Mouse (Mus musculus) kidney, adult 9 months (tissue): ENCODE results near the gene Plcb1.
"Not testable (repeated sequence)": the region's sequence is repeated elsewhere in the genome, so short reads cannot be mapped to it uniquely, and the experiment has no call there.

Experiments used
- DNase-seq: peaks from one replicate; pipeline ENCODE4 v3.0.0; 2022

The Plcb1 gene

DNA sequence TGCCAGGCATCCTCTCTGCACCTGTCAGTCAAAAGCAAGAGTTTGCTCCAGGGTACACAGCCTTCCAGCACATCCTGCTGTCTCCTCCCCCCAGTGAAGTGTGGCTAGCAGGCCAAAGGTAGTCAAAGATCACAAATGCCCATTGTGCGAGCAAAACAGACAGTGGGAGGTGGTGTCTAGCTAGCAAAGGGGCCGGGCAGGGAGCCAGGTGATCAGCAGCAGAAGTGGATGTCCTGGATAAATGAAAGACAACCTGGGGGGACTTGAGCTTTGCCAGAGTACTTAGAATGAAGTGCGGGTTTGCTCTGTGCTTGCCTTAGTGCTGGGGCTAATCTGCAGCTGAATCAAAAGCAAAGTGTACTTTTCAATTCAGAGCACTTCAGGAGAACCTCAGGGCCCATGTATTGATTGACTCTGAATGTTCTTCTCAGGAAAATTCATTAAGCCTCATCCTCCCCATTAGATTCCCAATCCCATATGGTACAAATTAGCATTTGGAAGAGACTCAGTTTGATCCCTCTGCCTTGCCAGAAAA, 191.0 kb downstream of the Plcb1 start:
- peak; percentile 78 for DNase-seq

DNA sequence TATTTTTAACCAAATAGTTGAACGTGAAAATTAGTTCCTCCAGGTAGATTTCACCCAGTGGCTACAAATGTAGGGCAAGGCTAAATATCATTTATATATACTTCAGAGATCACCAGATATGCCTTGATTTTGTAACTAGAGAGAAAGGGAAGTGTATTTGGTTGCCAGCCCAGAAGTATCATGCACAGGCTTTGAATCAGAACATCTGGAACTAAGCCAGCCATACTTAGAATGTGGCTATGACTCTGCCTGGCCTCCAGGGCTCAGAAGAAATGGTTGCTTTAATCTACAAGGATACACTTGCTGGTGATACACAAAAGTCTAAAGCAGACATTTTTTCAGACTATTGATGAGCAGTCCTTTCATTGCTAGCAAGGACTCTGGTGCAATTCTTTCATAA, 191.8 kb downstream of the Plcb1 start:
- peak; percentile 28 for DNase-seq

DNA sequence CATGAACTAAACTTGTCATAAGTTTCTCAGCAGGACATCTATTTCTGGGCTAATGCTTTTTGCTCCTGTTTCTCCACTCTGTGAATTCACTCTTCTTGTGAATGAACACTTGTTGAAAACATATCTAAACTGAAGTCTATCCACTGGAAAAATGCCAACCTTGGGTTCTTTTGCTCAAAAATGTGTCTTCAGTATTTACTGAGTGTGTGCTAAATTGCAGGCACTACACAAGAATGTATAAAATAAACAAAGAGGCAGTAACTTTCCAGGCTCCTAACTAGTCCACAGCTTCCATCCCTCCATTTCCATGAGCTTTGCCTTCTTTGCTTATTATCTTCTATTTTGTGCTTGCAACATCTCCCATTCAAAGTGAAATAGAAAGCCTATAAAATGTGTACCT, 195.5 kb downstream of the Plcb1 start:
- no peak for DNase-seq

DNA sequence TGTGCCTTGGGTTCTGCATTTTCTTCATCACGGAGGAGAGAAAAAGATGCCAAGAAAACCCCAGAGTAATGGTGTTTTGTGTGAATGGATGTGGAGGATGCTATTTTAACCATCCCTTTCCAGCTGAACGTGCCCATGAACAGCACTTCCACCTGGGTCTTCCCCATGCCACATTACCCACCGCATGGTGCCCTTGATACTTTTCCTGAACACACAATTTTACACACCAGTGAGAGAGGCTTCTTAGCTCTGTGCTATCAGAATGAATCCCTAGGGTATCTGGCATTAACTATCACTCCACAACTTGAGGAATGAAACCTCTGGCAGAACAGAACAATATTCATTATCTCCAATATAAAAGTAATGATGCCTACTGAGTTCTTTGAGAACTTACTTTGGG, 199.0 kb downstream of the Plcb1 start:
- DNase-seq, result no peak

DNA sequence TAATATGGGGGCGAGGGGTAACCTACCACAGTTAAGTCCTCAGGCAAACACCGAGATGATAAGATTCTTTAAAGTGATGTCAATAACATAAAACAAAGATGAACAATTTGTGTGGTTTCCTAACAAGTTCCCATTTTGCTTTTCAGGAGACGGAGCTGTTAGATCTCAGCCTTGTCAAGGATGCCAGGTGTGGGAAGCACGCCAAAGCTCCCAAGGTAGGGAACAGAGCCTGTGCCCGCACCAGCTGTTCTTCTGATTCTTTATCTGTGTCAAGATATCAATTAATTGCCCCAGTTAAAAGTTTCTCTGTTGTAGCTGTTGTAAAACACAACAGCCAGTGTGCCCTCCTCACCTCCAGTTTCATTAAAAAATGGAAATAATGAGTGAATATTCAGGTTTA, 202.1 kb downstream of the Plcb1 start:
- no peak for DNase-seq

DNA sequence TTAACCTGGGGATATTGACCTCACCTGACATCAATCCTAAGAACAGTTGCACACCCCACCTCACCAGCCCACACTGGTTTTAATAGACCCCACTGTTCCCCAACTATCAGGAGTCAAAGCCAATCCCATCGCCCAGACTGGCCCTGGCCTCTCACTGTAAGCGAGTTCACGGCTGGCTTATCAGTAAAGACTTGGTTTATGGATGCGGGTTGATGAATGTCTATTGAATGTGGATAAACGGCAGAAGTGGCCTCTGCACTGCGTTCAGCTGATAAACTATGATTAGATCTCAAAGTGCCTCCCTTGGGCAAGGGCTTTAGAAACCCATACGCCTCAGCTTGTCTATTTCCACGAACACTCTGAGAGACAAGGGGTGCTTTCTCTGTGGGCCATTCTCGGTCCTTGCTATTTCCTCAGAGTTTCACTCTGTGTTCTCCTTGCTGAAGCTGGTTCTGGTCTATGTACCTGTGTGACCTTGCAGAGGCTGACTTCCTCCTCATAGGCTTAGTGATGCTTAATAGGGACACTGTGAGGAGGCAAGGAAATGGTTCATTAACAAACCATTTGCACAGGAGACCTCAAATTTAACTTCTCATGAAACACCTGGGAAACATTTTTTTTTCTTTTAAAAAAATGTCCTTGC, 203.9 kb downstream of the Plcb1 start:
- no peak for DNase-seq

DNA sequence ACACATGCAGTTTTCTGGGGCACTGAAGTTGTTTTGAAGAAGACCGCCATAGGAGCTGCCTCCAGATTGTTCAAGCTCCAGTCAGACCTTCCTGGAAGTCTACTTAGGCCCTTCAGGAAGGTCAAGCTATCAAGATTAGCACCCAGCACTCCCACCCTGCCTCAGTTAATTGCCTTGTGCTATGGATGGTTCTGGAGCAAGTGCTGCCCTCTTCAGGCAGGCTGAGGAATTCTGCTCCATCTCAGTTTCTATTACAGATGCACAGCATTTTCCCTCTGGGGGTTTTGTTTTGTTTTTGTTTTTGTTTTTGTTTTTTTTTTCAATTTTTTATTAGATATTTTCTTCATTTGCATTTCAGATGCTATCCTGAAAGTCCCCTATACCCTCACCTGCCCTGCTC, 221.3 kb downstream of the Plcb1 start:
- peak; percentile 26 for DNase-seq

DNA sequence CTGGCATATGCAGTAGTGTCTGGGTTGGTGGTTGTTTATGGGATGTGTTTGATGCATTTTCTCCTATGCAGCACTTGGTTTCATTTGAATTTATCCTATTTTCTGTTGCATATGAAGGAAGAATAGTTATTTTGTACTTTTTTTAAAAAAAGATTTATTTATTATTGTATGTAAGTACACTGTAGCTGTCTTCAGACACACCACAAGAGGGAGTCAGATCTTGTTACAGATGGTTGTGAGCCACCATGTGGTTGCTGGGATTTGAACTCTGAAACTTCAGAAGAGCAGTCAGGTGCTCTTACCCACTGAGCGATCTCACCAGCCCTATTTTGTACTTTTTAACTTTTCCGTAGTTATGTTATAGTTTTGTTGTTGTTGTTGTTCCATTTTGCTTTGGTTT, 222.0 kb downstream of the Plcb1 start:
- not testable (repeated sequence) for DNase-seq

DNA sequence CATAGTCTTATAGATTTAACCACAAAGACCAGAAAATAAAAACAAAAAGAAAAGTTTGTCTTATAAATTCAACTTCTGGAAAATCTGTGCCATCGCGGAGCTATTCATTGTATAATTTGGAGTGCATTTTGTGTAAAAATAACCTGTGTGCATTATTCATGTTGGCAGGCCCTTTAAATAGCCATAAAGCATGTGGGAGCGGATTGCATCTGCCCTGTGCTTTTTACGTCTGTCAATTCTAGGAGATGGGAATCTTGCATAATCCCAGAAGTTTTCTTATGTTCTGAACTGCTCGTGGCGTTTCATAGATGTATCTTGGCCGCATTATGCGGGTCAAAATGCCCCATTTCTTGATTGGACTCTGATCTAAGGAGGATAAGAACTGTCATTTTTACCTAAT, 224.5 kb downstream of the Plcb1 start:
- no peak for DNase-seq

DNA sequence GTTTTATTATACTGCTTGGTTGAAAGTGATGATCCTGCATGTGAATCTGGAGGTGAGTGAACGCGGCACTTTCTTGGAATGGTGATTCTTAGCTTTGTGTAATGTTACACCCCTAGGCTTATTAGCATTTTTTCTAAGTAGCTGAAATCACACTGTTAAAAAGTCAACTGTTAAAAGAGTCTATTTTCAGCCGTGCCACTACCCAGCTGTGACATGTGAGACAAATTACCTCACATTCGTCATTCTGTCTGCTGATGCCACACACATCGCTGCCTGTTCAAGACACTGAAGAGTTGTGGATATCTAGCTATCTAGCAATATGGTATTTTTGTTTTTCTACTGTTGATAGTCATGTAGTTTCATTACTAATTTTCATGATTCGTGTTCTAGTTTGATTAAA, 229.6 kb downstream of the Plcb1 start:
- DNase-seq, result no peak

DNA sequence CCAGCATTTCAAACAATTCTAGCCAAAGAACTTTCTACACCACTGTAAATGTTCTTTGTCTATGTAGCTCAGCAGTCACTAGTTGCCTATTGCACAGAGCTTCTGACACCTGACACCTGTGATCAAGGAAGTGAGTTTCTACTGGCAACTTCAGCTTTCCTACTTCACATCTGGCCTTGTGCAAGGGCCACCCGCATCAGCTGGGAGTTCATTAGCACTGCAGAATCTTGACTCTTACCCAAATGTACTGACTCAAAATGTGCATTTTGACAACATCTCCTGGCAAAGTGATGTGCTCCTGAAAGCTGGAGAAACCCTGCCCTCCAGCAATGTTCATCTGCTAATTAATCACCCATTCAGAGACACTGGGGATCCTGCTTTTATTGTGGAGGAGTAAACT, 232.4 kb downstream of the Plcb1 start:
- DNase-seq, result no peak

DNA sequence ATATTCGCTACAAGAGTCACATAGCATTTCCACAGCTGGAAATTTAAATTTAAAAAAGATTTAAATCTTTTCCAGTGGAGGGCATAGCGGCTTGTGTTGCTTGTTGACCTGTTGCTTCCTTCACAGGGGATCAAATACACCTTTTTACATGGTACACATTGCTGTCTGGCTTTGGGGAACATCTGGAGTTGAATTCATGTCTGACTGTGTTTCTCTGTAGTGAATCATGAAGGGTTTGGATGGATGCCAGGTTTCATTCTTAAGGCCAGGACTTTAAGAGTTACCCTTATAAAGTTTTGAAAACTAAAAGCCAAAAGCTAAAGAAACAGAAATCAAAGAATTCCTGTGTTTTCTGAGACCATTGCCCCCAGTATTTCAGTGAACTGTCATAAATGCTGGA, 232.8 kb downstream of the Plcb1 start:
- DNase-seq, result no peak

DNA sequence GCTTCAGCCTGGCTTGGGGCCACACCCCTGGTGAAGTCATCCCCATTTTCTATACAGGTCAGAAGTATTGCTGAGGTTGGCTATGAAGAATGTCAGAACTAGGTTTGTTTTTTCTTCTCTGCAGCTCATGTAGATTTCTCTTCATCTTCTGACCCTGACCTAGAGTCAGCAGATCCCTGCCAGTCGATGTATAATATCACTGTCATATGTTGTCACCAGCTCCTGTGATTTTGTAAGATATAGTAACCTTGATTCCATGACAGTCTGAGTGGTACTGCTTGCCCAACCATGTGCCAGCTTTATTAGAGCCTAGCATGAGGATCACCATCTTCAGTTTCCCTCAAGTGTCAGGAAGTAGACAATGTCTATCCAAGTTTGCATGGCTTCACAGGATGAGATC, 233.7 kb downstream of the Plcb1 start:
- DNase-seq, result no peak

DNA sequence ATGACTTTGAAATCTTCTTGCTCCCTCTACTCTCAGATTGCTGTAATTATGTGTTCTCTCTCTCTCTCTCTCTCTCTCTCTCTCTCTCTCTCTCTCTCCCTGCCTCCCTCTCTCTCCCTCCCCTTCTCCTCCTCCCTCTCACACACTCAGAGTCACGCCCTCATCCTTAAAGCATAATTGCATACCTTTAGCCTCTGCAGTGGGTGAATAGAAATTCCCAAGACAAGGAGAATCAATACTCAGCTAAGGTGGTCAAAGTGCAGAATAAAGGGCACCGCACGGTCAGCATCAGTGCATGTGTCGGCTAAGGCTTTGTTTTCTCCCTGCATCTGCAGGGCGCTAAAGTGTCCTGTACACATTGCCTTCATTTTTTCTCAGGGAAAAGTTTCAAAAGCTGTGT, 243.4 kb downstream of the Plcb1 start:
- no peak for DNase-seq

DNA sequence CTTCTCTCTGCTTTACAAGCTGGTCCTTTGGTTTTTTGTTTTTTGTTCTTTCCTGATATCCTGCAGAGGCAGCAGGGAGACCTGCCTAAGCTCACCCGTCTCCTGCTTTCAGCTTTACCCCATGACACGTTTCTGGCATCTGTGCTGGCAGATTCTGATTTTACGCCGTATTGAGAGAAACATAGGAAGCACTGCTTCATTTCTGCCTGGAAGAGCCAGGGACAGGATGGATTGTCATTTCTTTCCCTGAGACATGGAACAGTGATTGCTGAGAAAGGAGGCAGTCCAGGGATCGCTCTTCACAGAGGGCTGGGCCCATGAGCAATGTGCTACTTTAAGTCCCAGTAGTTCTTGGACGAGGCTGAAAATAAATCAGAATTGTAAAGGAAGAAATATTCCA, 243.8 kb downstream of the Plcb1 start:
- DNase-seq, result peak; percentile 7

DNA sequence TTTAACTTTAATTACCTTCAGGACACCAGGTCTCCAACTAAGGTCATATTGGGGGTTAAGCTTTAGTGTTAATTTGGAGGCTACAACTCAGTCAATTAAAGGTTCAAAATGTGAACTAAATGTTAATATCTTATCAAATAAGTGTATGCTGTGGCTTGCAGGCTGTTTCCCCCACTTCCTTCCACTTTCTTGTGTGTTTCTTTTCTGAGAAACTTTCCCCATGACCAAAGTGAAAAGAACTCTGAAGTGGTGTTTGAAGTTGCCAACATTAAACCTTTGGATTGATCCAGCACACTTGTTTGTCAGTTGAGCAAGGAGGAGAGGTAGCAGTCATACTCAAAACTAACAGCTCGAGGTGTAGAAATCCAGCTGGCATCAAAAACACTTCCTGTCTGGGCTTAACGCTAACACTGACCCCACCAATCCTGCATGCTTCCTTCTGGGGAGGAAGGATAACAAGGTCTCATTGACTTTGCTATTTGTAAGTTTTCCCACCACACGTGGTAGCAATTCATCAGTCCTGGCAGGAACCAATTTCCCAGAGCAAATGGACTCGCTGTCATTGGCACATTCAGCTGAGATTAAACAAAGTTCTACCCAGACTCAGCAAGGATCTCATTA, 249.9 kb downstream of the Plcb1 start:
- DNase-seq, result peak; percentile 17

DNA sequence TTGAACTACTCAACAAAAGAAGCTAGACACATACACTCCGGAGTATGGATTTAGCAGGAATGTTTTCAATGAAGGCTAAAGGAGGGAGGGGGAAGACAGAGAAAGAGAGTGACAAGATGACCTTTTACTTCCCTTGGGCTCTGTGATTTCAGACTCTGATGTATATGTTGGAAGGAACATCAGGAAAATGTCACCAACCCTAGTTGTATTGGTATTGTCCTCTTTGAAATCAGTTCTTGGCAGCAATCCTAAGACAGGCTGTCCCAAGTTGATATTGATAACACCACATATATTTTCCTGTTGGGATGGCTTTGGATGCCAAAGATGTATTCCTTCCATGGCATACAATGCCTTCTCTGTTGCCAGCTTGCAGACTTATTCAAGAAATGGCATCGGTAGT, 262.9 kb downstream of the Plcb1 start:
- no peak for DNase-seq

DNA sequence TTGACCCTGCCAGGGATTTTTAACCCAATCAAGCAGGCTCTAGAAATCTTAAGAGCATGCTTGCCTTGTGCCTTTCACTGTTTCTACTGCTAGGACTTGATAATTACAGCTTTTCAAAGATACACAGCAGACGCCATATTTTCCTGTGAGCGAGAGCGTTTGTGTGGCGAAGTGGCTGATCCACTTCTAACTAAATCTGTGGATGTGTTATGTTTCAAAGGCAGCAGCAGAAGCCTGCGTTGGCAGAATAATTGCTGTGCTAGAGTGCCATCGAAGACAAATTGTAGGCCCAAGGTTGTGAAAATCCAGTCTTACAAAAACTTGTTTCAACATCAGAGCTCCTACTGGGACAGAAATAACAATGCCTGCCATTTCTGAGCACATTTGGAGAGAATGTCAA, 263.4 kb downstream of the Plcb1 start:
- DNase-seq, result no peak

DNA sequence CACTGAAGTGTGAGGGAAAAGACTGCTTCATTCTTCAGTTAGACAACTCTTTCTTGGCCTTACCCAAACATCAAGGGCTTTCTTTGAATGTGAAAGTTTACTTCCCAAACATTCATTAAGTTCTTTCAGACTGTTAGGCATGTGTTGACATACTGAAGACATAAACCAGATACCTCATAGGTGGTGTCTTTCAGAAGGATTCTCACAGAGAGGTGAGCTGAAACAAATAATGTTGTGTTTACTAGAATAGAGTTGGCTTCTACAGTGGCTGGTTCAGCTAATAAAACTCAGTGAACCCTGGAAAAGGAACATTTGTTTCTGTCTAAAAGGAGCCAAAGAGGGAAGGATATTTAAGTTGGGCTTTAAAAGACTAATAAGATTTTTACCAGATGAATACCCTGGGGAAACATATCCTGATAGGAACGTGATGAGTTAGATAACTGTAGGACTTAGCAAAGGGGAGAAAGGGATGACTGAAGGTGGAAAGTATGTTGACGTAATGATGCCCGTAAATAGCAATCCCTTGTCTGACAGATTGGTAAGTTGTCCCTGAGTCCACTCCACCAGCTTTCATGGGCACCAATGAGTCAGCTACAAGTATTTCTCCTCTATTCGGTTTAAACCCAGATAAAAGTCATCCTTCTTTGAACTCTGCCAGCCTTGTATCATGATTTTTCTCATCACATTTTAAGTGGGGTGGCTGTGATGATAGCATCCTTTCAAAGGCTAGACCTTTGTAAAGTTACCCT, 265.8 kb downstream of the Plcb1 start:
- DNase-seq, result peak; percentile 36

DNA sequence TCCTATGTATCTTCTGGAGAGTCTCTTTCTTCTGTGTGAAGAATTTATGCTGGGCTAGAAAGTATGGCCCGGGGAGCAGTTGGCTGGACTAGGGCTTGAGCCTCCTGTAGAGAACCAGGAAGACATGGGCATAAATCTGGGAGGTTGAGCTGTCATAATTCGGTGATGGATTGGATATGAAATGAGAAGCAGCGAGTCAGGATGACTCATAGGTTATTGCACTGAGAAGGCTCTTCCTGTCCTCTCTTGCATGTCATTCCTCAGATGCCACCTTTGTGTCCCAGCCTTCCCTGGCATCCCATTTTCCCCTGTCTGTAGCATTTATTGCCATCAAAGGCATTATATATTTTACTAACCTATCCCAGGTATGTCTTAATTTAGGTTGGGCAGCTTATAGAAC, 267.5 kb downstream of the Plcb1 start:
- DNase-seq, result no peak

DNA sequence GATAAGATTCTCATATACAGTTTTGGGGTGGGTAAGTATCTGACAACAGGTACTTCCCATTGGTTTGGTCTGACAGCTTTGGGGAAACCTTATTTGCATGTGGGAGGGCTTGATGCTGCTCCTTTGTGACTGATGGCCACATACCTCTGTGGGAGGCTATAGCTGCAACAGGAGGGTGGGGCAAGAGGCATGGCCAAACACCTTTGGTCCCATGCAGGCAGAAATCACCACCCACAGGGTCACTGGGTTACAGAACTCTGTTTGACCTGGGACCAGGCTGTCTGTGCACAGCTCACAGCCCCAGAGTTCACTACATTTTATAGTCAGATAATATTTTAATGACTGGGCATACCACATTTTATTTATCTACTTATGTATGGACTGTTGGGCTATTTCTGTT, 281.6 kb downstream of the Plcb1 start:
- no peak for DNase-seq

DNA sequence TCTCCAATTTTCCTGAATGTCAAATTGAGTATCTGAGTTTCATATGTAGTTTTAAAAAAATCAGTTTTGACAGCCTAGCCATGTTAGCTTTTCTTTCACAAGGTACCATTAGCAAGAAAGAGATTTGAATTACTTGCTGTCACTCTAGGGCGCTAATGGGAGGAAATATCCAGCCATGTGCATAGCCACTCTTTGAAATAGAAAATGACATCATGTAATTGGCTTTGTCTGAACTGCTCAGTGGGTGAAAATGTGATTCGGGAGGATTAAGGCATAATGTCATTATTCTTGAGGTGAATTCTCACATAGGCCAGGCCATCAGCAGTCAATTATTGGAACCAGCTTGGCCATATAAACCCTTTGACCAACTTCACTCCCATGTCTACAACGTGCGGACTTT, 285.5 kb downstream of the Plcb1 start:
- DNase-seq, result no peak

DNA sequence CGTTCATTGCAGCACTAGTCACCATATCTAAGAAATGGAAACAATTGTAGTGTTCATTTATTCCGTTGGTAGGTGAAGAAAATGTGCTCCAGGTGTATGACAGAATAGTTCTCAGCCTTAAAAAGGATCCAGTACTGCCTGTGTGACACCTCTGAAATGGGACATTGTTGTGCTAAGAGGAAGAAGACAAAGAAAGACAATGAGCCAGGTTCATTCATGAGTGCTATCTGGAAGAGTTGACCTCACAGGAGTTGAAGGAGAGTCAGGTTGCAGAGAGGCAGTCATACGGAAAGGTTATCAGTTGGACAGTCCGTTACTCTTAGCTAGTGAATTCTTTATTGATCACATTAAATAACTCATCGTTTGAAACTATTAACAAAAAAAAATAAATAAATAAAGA, 286.6 kb downstream of the Plcb1 start:
- DNase-seq, result no peak

DNA sequence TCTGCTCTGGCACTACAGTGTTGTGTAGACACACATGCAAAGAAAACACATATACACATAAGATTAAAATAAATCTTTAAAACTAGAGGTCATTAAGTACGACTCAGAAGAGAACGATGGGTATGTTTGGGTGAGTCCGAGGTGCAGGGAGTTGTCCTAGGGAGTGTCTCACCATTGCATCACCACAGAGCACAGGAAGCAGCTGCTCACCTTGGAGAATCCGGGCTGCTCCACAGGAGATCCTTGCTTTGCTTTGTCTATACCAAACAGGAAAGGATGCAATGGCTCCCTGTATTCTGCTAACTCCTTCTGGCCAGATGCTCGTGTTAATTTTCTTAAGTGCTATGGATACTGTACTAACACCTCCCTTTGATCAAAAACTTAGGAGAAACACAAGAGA, 287.1 kb downstream of the Plcb1 start:
- DNase-seq, result no peak
